Mouse (Mus musculus): ENCODE results near the gene Ehbp1. TPM values are rescaled to one million over a fixed set of nuclear protein-coding genes. Genes with fewer than 3 reads are reported as not detected.

Gene Ehbp1
- polyA plus RNA-seq, 1 experiment from 2014 or later: 12.6 TPM

- no peak for ATAC-seq (ENCODE audit: insufficient number of reproducible peaks, insufficient read depth, low FRiP score, low TSS enrichment)
- no peak overlapping the region for H3K9ac ChIP-seq
- no peaks in the 10 kb centered on the region for H3K36me3 ChIP-seq
- H3K27me3 ChIP-seq: no peaks in the 10 kb centered on the region
- no peaks in the 10 kb centered on the region for H3K4me1 ChIP-seq
- no peak overlapping the region for H3K27ac ChIP-seq
- H3K4me3 ChIP-seq: no peak overlapping the region
- 79% methylated on average over 3 of the region's 3 CpGs for WGBS
- no peak overlapping the region for H3K4me2 ChIP-seq (replicated peaks)
- H3K9me3 ChIP-seq: no peaks in the 10 kb centered on the region
These were observed 368.5 kb downstream of the Ehbp1 start for GRCm38 (mm10) chr11:21973597-21973996.

GRCm38 (mm10) chr11:21968922-21969321, 373.2 kb downstream of the Ehbp1 start:
- ATAC-seq (ENCODE audit: insufficient number of reproducible peaks, insufficient read depth, low FRiP score, low TSS enrichment): no peak
- H3K36me3 ChIP-seq: no peaks in the 10 kb centered on the region
- no peak overlapping the region for H3K27ac ChIP-seq
- no peak overlapping the region for H3K4me2 ChIP-seq (replicated peaks)
- H3K4me3 ChIP-seq: no peak overlapping the region
- H3K9me3 ChIP-seq: no peaks in the 10 kb centered on the region
- H3K9ac ChIP-seq: no peak overlapping the region
- no peaks in the 10 kb centered on the region for H3K4me1 ChIP-seq
- 89% methylated on average over 3 of the region's 3 CpGs for WGBS
- H3K27me3 ChIP-seq: no peaks in the 10 kb centered on the region

Other genes with a start within 250 kb of the Ehbp1 start
- gene Tmem17, start 169.8 kb upstream of the Ehbp1 start, polyA plus RNA-seq (2016; fragmentation: Nextera tagmentation; extraction: Ambion mirVana): 13.5 and 14.7 TPM in 2 replicates